Mouse (Mus musculus): Measurements from ENCODE around the gene 1700066M21Rik. TPM values are rescaled to one million over a fixed set of nuclear protein-coding genes. Genes with fewer than 3 reads are reported as not detected.
A peak's percentile ranks its signal among the peaks of the same experiment; 100 is the strongest.

Gene 1700066M21Rik
- 1 to 10 TPM; 2.5 to 2.6 TPM for total RNA-seq (2021)

DNA sequence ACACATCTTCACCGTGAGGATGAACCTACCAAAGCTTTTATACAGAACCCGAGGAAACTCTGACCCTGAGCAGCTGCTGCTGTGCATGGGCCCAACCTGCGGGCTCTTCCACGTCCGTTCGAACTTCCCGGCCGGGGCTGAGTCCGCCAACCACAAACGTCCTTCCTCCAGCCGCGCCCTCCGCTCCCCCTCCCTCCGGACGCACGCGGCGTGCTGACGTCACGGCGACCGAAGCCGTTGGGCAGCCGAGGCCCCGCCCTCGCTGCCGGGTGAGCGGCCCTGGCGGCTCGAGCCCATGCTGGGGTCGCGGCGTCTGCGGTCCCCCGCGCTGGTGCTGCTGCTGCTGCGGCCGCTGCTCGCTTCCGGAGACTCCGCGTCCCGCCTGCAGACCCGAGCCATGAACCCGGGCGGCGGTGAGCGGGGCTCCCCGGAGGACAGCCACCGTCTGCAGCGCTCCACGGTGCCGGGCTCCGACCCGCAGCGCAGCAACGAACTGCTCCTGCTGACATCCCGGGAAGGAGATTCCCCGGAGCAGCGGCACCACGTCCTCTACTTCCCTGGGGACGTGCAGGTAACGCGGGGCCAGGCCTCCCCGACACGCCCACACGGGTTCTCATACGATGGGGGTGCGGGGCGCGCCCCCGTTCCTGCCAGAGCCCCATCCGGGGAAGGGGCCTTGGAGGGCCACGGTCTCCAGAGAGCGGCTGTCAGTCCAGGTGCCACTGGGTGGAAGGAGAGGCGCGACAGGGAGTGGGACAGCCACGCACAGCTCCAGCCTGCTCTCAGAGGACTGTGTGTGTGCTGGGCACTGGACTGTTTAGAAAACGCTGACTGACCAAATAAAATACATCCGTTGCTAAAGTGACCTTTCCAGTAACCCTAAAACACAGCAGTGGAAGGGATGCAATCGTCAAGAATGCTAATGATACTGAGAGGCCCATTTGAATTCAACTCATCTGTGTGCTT is at the start of gene 1700066M21Rik:
1700066M21Rik (plus strand) TSS at position 245 of the 966 bp plus-strand sequence.
- intact Hi-C loops (cut with DNase I): no loop called here
- peak; percentile 95 to 96 for DNase-seq

DNA sequence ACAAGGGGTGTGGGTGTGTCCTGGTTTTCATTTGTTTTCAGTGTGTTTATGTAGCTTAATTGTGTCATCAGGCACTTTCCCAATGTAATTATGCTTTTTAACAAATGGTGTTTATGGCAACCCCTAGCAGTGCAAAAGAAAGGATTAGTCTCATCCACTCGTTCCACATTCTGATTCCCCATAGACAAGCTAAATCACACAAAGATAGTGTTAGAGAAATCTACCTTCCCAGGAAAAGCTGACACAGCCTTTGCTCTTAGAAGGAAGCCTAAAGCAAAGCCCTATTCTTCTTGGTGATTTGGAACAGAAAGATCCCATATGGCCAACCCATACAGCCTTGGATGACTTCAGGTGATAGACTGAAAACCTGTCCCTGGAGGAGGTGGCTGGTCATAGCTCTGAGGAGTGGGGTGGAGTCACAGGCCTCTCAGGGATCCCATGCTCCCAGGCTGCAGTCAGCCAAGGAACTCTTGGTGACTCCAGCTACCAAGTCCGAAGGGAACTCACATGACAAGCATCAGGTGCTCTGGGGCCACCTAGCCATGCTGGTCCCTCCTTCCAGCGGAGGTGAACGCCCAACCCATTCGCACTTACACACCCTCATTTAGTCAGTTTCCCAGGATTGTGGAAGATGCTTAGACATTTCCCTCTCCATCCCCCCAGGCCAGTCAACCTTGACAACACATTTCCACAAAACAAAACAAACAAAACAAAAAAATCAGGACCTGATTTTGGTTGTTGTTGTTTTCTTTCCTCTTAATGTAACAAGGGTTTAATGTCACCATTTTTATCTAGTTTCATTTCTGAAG is 47.9 kb upstream of the 1700066M21Rik start:
- intact Hi-C loops (cut with DNase I): no loop called here
- DNase-seq: no peak

DNA sequence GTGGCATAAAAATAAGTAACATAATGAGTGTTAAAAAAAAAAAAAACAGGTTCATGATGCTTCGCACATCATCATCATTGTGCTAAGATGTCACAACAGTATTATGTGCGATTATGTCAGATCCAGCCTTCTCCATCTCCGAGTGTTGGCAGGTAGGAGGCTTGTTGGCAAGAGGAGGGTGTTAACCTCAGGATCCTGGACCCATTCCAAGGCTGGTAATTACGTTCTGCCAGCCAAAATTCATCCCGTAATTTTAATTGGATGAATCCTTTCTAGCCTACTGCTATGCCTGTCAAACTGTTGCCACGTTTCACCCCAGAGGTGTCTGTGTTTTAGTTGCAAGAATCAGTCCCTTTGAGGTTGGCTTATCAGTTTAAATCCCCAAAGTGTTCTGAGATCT is 47.2 kb upstream of the 1700066M21Rik start:
- DNase-seq: no peak
- intact Hi-C loops (cut with DNase I): no loop called here

DNA sequence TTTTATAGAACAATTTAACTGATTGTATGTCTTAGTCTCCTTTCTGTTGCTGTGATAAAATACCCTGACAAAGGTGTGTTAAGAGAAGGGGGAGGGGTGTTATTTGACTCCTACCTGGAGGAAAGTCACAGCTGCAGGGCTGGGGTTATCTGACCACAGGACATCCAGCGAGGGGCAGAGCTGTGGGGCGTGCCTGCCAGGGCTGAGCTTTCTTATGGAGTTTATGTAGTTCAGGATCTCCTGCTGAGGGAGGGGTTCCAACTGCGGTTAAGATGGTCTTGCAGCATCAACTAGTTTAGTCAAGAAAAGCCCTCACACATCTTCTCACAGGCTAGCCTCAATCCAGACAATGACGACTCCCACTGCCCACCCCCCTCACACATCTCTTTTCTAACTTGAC is 45.4 kb upstream of the 1700066M21Rik start:
- intact Hi-C loops (cut with DNase I): no loop called here
- no peak for DNase-seq

DNA sequence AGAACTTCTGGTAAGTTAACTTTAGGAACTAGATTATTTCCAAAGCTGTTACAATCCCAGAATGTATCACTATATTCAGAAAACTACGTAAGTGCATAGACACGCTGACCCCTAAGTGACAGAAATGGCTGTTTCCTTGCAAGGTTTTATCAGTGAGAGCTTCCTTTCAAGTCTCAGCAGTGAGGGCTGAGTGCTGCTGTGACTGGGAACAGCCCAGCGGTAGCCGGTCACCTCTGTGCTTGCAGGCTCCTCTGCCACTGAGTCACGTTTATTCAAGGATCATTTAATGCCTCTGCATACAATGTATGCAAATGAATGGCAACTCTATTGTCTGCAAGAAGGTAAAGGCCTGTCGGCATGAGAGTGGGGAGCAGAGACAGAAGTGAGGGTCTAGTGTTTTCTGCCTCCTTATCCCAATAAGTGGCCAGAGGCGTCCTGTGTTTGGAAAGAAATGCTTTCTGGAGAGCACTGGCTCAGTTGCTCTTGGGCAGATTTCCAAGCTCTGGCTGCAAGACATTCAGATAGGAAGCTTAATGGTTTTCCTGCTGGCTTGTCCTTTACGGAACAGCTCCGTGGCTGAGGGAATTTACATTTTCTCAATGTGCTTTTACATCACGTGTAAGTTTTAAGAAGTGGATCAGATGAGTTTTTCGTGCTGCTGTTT is 43.7 kb upstream of the 1700066M21Rik start:
- DNase-seq: peak; percentile 20 to 23

DNA sequence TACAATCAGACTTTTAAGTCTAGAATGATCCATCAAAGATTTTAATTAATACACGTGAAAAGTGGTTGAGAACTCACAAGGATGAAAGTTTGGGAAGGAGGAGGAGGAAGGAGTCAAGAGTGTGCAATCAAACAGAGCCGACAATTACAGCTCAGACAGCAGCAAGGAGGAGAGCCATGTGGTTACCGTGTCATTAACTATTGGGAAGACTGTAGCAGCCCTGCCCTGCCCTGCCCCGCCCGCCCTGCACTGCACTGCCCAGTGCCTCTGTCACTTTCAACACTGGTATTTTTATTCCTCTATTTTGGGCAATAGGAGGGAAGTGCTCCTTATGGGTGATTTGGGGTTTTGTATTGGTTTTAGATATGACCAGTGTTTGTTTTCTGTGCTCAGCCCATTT is 42.2 kb upstream of the 1700066M21Rik start:
- no peak for DNase-seq
- intact Hi-C loops (cut with DNase I): loop anchor here (5.0 kb wide), 1 partner anchor 128 kb away; no protein-coding TSS in a partner anchor

More for the DNA sequence above, 43.7 kb upstream of the 1700066M21Rik start:
- intact Hi-C loops (cut with DNase I): no loop called here

DNA sequence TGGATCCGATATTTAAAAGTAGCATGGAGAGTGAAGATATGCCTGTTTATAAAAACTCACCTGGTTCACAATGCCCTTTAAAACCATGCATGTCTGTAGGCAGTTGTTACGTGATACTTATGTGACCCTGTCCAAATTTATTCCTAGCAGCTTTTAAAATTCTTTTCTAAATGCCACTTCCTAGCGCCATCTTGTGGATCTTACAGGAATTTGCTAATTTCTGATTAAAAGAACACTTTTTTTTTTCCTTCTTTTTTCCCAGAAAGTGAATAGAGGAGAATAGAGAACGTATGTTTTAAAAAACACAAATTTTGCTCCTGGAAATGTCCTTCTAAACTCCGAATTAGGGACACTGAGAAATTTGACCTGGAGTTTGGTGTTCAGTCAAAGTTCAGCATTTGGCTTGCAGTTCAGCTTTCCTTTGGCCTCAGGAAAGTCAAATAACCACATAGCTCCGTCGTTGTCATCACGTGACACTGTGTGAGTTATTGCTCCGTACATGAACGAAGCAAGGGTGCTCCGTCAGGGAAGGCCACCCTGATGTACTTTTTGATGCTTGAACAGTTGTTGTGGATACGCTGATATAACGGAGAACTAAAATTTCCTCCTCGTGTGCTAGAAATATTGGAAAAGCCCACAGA is 38.1 kb upstream of the 1700066M21Rik start:
- DNase-seq: no peak
- intact Hi-C loops (cut with DNase I): loop anchor here (5.0 kb wide), 1 partner anchor 132 kb away; no protein-coding TSS in a partner anchor

- intact Hi-C loops (cut with DNase I): no loop called here
- DNase-seq: no peak
Observed at GRCm38 (mm10) chr1:57341197-57341596, 36.2 kb upstream of the 1700066M21Rik start.

DNA sequence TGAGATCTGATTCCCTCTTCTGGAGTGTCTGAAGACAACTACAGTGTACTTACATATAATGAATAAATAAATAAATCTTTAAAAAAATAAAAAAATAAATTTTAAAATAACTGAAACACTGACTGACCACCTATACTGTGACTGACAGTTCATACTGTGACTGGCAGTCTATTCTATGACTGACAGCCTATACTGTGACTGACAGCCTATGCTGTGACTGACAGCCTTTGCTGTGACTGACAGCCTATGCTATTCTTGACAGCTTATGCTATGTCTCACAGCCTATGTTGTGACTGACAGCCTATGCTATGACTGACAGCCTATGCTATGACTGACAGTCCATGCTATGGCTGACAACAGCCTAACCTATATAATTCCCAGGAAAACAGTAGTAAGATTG is 29.9 kb upstream of the 1700066M21Rik start:
- no peak for DNase-seq
- intact Hi-C loops (cut with DNase I): no loop called here

GRCm38 (mm10) chr1:57351941-57352340 is 25.5 kb upstream of the 1700066M21Rik start:
- intact Hi-C loops (cut with DNase I): no loop called here
- no peak for DNase-seq

DNA sequence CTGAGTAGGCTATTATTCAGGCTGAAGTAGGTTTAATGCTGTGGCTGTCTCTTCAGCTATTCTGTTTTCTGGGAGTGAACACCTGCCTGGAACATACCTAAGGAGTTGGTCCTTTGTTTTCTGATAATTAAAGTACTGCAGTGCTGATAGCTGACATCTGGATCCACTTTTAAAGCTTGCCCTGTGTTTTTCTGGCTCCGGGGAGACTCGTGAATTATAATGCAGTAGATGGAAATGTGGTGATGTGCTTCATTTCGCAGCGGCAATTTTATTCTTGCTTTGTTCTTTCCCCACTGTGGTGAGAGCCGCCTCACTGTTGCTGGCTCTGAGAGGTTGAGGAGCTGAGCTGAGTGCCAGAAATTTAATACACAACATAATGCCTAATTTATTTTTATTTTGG is 18.9 kb upstream of the 1700066M21Rik start:
- no peak for DNase-seq
- intact Hi-C loops (cut with DNase I): no loop called here

DNA sequence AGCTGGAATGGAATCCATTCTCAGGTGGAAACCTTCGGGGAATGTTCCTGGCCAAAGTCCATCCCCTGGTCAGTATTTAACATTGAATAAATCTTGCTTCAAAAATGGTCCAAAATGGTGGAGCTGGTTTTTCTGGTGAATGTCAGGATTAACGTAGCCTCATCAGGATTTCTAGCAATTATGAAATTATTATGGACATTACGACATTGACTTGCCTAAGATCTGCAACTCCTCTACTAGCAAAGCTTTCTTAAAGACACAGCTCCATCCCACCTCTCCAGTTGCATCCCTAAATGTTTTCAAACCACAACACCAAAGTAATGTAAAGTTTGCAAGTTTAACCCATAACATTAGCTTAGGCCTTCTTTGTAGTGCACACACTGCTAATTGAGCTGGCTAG is 10.0 kb upstream of the 1700066M21Rik start:
- no peak for DNase-seq
- intact Hi-C loops (cut with DNase I): no loop called here

DNA sequence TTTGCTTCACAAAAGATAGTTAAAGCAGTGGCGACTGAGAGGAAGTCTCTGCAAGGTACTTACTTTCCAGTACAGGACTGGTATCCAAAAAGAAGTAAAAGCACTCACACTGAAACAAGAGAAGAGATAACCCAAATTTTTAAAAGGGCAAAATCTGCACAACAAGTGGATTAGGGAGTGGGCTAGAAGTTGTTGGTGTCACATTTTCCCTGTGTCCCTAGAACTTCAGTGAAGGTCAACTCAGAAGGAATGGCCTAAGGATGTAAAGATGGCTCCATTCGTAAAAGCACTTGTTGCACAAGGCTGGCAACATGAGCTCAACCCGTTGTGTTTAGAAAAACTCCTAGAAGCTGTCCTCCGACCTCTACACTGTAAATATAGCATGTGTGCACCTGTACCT is 8.3 kb upstream of the 1700066M21Rik start:
- intact Hi-C loops (cut with DNase I): no loop called here
- DNase-seq: no peak

DNA sequence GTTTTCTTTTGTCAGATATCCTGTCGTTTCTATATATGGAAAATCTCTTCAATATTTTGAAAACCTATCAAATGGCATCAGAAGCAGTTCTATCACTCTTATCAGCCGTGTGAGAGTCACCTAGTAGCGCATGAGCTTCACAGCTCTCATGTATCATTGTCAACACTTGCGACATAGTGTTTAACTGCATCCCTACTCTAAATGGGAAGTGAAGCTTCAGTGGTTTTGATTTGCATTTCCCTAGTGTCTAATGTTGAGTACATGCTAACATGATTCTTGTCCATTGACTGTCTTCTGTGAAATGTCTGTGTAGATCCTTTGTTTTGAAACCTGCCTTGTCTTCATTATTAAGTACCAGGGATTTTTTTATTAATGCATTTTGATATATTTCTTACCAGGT is 7.0 kb upstream of the 1700066M21Rik start:
- intact Hi-C loops (cut with DNase I): no loop called here
- no peak for DNase-seq

GRCm38 (mm10) chr1:57375276-57375675 is 2.1 kb upstream of the 1700066M21Rik start:
- DNase-seq: no peak
- intact Hi-C loops (cut with DNase I): no loop called here

GRCm38 (mm10) chr1:57376806-57377205 is 614 bp upstream of the 1700066M21Rik start:
- intact Hi-C loops (cut with DNase I): no loop called here
- DNase-seq: no peak

- no peak for DNase-seq
- intact Hi-C loops (cut with DNase I): no loop called here
Observed at GRCm38 (mm10) chr1:57386519-57386918, 9.1 kb downstream of the 1700066M21Rik start.

DNA sequence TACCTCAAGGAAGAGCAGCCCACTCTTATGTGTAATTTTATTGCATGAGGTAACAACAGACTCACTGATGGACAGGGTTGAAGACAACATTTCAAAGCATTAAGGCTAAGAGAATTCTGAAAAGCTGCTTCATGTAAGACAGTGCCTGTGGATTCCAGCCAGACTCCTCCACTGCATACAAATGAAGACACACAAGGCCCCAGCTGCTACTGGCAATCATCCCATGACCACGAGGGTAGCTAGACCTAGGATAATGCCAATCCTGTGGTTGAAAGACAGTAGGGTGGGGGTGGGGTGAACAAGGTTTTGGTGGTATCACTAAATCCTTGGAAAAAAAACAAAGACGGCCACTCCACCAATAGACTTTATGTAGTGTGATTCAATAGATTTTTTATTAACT is 10.5 kb downstream of the 1700066M21Rik start:
- intact Hi-C loops (cut with DNase I): no loop called here
- no peak for DNase-seq

- DNase-seq: no peak
- intact Hi-C loops (cut with DNase I): no loop called here
Observed at GRCm38 (mm10) chr1:57388402-57389155, 11.2 kb downstream of the 1700066M21Rik start.

All from heart, postnatal 36 days (tissue).